Mouse (Mus musculus) embryonic facial prominence, embryonic 11.5 days (tissue): Measurements from ENCODE around the gene Scn8a. TPM values are rescaled to one million over a fixed set of nuclear protein-coding genes. Genes with fewer than 3 reads are reported as not detected.

Experiments used
- ATAC-seq: fragments of 200-750 bp; cut with Nextera tagmentation; replicated peaks from 2 replicates; pipeline ENCODE4 v1.8.0; 2017; ENCODE audit warnings: low read depth; ENCODE audit not compliant: insufficient number of reproducible peaks, low FRiP score, low TSS enrichment
- DNase-seq: peaks from one replicate; pipeline ENCODE4 v3.0.0-alpha.2; 2015; ENCODE audit warnings: low spot score
- H3K27ac ChIP-seq: fragments of 300-500 bp; sonication (generic); replicated peaks from 2 replicates; pipeline ENCODE4 v1.5.1; 2014; ENCODE audit warnings: mild to moderate bottlenecking, low read depth, low read length, control low read depth
- H3K27me3 ChIP-seq: fragments of 300-500 bp; sonication (generic); 2 replicates; pipeline ENCODE4 v1.6.1; 2014; ENCODE audit warnings: mild to moderate bottlenecking, low read length, moderate library complexity, mixed read lengths; ENCODE audit not compliant: control insufficient read depth, insufficient read depth
- H3K36me3 ChIP-seq: fragments of 300-500 bp; sonication (generic); replicated peaks from 2 replicates; pipeline ENCODE4 v1.6.1; 2014; ENCODE audit warnings: low read depth, mild to moderate bottlenecking, low read length, moderate library complexity, mixed read lengths; ENCODE audit not compliant: control insufficient read depth, insufficient read depth
- H3K4me1 ChIP-seq: fragments of 300-500 bp; sonication (generic); 2 replicates; pipeline ENCODE4 v1.6.1; 2014; ENCODE audit warnings: low read length, mixed read lengths; ENCODE audit not compliant: control insufficient read depth, insufficient read depth
- H3K4me2 ChIP-seq: fragments of 300-500 bp; sonication (generic); 2 replicates; pipeline ENCODE4 v1.6.1; 2014; ENCODE audit warnings: low read depth, mild to moderate bottlenecking, control low read depth, low read length, moderate library complexity
- H3K4me3 ChIP-seq: fragments of 300-500 bp; sonication (generic); 2 replicates; pipeline ENCODE4 v1.5.1; 2014; ENCODE audit warnings: low read depth, low read length, control low read depth
- H3K9ac ChIP-seq: fragments of 300-500 bp; sonication (generic); replicated peaks from 2 replicates; pipeline ENCODE4 v1.6.1; 2014; ENCODE audit warnings: mild to moderate bottlenecking, control low read depth, low read length
- H3K9me3 ChIP-seq: fragments of 300-500 bp; sonication (generic); replicated peaks from 2 replicates; pipeline ENCODE4 v1.6.1; 2016; ENCODE audit warnings: mild to moderate bottlenecking, low read length, inconsistent platforms, mixed read lengths; ENCODE audit not compliant: control insufficient read depth
- WGBS: fragments of 180-500 bp; shearing (Covaris S2); extraction: QIAGEN DNeasy Blood & Tissue Kit; methylation state at CpG from one replicate; pipeline ENCODE4 v1.1.7; 2014; 5-methylcytosine and 5-hydroxymethylcytosine counted together
- polyA plus RNA-seq: library from polyadenylated mRNA; unstranded; fragments of >200 nt; fragmentation: Nextera tagmentation; extraction: Ambion mirVana; gene quantifications from 2 replicates; pipeline ENCODE4 v1.2.1, GENCODE M21; 2014

The Scn8a gene
- polyA plus RNA-seq, 1 experiment from 2014 or later, result 8.2 TPM

DNA sequence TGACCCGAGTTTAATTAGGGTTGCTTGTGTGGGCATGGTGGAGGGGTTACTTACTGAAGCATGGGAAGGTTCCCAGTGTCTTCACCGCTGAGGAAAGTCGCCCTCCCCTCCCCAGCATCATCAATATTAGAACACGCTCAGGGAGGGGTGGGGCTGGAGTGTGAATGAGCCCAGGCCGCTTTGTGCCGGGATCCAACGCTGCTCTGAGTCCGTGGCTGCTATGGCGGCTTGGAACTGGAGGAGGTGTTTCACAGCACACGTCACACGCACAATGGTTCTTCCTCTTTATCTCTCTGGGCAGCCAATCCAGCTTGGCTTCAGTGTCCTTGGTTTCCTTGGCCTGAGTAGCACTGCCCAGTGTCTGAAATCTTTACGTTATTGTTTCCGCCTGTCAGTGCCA is 22.3 kb downstream of the Scn8a start:
- Histone ChIP-seq H3K4me1 (no peaks in the 10 kb centered on the region), H3K4me3 (no peak overlapping the region), H3K27ac (no peak overlapping the region), H3K4me2 (no peak overlapping the region), H3K27me3 (no peaks in the 10 kb centered on the region), H3K9me3 (no peaks in the 10 kb centered on the region), H3K9ac (no peak overlapping the region), H3K36me3 (no peaks in the 10 kb centered on the region)
- 79% methylated on average over 13 of the region's 13 CpGs for WGBS
- ATAC-seq (no peak), DNase-seq (no peak)

DNA sequence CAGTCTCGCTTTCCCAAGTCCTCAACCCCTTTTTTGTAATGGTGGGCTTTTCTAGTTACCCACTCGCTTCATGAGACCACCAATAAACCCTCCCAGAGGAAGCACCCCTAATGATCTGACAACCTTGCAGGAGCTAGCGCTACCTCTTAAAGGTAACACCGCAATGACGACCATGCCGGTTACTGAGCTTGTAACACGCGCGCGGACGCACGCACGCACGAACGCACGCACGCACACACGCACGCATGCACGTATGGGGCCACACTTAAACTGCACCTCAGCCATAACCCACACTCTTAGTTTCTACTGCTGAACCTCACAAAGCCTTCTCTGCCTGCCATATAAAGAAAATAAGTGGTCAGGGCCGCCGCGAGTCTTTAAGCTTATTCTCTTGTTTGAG is 26.8 kb downstream of the Scn8a start:
- no peak overlapping the region for H3K4me2 ChIP-seq
- H3K27ac ChIP-seq, result no peak overlapping the region
- H3K9ac ChIP-seq, result no peak overlapping the region
- over 99% methylated on average over 23 of the region's 23 CpGs for WGBS
- H3K9me3 ChIP-seq, result no peaks in the 10 kb centered on the region
- DNase-seq (no peak), ATAC-seq (no peak)
- H3K4me1 ChIP-seq, result no peaks in the 10 kb centered on the region
- no peaks in the 10 kb centered on the region for H3K27me3 ChIP-seq
- H3K36me3 ChIP-seq, result no peaks in the 10 kb centered on the region
- H3K4me3 ChIP-seq, result no peak overlapping the region

GRCm38 (mm10) chr15:100903811-100904210 is 34.2 kb downstream of the Scn8a start:
- no peak for DNase-seq
- no peak overlapping the region for H3K9ac ChIP-seq
- no peaks in the 10 kb centered on the region for H3K4me1 ChIP-seq
- no peak overlapping the region for H3K4me2 ChIP-seq
- no peaks in the 10 kb centered on the region for H3K36me3 ChIP-seq
- WGBS, result 74% methylated on average over 9 of the region's 9 CpGs
- ATAC-seq, result no peak
- H3K27ac ChIP-seq, result no peak overlapping the region
- no peaks in the 10 kb centered on the region for H3K27me3 ChIP-seq
- no peak overlapping the region for H3K4me3 ChIP-seq
- H3K9me3 ChIP-seq, result no peaks in the 10 kb centered on the region

GRCm38 (mm10) chr15:100905006-100905405 is 35.3 kb downstream of the Scn8a start:
- Histone ChIP-seq H3K4me1 (no peaks in the 10 kb centered on the region), H3K4me3 (no peak overlapping the region), H3K4me2 (no peak overlapping the region), H3K27ac (no peak overlapping the region), H3K36me3 (no peaks in the 10 kb centered on the region), H3K9me3 (no peaks in the 10 kb centered on the region), H3K27me3 (no peaks in the 10 kb centered on the region), H3K9ac (no peak overlapping the region)
- DNase-seq (no peak), ATAC-seq (no peak)
- 8% methylated on average over 2 of the region's 2 CpGs for WGBS

- WGBS, result 74% methylated on average over 8 of the region's 8 CpGs
- DNase-seq (no peak), ATAC-seq (no peak)
- Histone ChIP-seq H3K9ac (no peak overlapping the region), H3K9me3 (no peaks in the 10 kb centered on the region), H3K4me2 (no peak overlapping the region), H3K4me1 (no peaks in the 10 kb centered on the region), H3K36me3 (no peaks in the 10 kb centered on the region), H3K27me3 (no peaks in the 10 kb centered on the region), H3K27ac (no peak overlapping the region), H3K4me3 (no peak overlapping the region)
Measured at GRCm38 (mm10) chr15:100905751-100906150, 36.1 kb downstream of the Scn8a start.

DNA sequence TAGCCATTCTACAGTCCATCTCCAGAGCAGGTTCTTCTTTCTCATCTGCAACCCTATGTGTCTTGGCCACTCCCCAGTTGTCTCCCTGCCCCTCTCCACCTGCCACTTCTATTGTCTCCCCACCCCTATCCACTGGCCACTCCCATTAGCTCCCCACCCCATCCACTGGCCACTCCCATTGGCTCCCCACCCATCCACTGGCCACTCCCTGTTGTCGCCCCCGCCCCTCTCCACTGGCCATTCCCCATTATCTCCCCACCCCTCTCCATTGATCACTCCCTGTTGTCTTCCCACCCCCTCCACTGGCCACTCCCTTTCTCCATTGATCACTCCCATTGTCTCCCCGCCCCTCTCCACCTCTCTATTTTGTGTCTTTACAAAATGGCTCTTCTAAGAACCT is 39.2 kb downstream of the Scn8a start:
- no peaks in the 10 kb centered on the region for H3K27me3 ChIP-seq
- no peak overlapping the region for H3K27ac ChIP-seq
- H3K9me3 ChIP-seq, result no peaks in the 10 kb centered on the region
- H3K36me3 ChIP-seq, result no peaks in the 10 kb centered on the region
- ATAC-seq, result 0 out of 2 replicates have a peak, but pooled peaks have one; percentile 24
- no peak for DNase-seq
- no peak overlapping the region for H3K9ac ChIP-seq
- 53% methylated on average over 3 of the region's 3 CpGs for WGBS
- H3K4me3 ChIP-seq, result no peak overlapping the region
- H3K4me1 ChIP-seq, result no peaks in the 10 kb centered on the region
- no peak overlapping the region for H3K4me2 ChIP-seq

DNA sequence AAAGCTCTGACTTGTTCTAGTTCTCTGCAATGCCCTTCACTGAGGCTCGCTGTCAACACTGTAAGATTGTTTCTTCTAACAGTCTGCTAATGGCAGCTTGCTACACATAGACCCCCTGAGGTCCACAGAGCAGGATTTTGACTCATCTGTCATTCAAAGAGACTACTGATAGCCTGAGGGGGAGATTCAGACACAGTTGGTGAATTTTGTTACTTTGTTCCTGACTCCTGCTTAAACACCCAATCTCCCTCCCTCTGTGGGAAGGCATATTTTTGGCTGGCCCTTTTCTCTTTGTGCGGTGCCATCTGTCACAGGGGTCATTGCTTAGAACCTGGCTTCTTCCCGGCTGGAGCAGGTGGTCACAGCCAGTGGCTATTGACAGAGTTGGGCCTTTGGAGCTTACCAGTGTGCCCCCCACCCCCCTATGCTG is 40.1 kb downstream of the Scn8a start:
- Histone ChIP-seq H3K27ac (no peak overlapping the region), H3K27me3 (no peaks in the 10 kb centered on the region), H3K4me2 (no peak overlapping the region), H3K36me3 (no peaks in the 10 kb centered on the region), H3K4me3 (no peak overlapping the region), H3K9ac (no peak overlapping the region), H3K4me1 (no peaks in the 10 kb centered on the region), H3K9me3 (no peaks in the 10 kb centered on the region)
- WGBS, result 10% methylated on average over 3 of the region's 3 CpGs
- DNase-seq (peak; percentile 22), ATAC-seq (no peak)

DNA sequence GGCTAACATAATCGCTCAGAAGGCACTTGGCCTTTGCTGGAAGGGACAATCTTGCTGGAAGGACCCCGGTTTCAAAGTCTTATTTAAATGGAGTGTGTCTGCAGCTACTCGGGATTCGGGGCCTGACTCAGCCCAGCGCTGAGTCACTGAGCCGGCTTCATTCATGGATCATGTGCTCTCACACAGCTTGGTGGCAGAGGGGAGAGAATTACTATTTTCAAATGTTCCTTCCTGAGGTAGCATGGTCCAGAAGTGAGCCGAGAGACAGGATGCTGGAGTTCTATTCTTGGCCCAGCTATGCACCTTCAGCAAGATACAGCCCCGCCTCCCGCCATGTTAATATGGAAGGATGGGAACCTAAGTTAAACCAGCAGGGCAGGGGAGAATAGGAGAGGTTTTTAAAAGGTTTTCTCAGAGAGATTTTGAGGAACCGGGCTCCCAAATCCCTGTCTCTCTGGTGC is 40.8 kb downstream of the Scn8a start:
- H3K4me3 ChIP-seq, result no peak overlapping the region
- WGBS, result 47% methylated on average over 10 of the region's 10 CpGs
- ATAC-seq (no peak), DNase-seq (no peak)
- no peaks in the 10 kb centered on the region for H3K27me3 ChIP-seq
- H3K36me3 ChIP-seq, result no peaks in the 10 kb centered on the region
- no peaks in the 10 kb centered on the region for H3K9me3 ChIP-seq
- H3K27ac ChIP-seq, result no peak overlapping the region
- no peaks in the 10 kb centered on the region for H3K4me1 ChIP-seq
- no peak overlapping the region for H3K9ac ChIP-seq
- H3K4me2 ChIP-seq, result no peak overlapping the region
